In the genomic region with DNA sequence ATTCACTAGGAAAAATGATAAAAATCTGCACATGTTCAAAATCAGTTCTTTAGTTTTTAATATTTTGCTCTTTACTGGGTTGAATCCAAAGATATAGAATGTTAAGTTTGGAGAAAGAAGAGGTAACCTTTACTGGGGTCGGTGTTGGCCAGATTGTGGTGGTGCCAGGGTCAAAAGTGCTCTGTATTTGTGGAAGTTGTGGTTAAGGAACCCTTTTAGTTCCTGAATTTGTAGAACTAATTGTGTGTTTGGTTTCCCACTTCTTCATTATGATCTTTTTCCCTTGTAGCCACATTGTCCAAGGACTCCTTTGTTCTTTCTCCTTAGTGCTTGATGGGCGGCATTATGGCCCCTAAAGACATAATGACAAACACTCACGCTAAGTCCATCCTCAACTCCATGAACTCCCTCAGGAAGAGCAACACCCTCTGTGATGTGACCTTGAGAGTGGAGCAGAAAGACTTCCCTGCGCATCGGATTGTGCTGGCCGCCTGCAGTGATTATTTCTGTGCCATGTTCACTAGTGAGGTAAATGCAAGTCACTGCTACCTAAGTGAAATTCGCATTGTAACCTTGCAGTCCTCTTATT, we compare ENCODE assay signal across 1 mouse cellular context.
A peak's percentile ranks its signal among the peaks of the same experiment; 100 is the strongest.
TF ChIP-seq lines count a peak whose summit lies in the region.

No protein-coding gene starts in this region.

TF ChIP-seq in MEL, 35 proteins besides CTCF, POLR2A, EP300 and RAD21:
- TF ChIP-seq TAL1 (IDR thresholded peaks at IDR 0.05; ENCODE audit: low read length) (peak; percentile 8; the same call in 1 of the 2 replicates), RCOR1 (IDR thresholded peaks at IDR 0.05; ENCODE audit: low read depth, low read length) (peak; percentile 49), UBTF (IDR thresholded peaks at IDR 0.05; ENCODE audit: borderline replicate concordance, insufficient read depth, low read depth, low read length) (no peak)
